Mouse (Mus musculus) myocyte (in vitro differentiated cells): Measurements from ENCODE around the gene Spata17.

Experiments used
- CEBPB ChIP-seq: IDR thresholded peaks from 2 replicates; pipeline ENCODE4 v1.6.1; 2011; ENCODE audit warnings: mild to moderate bottlenecking, moderate library complexity; ENCODE audit not compliant: poor library complexity, insufficient read depth, severe bottlenecking
- E2F4 ChIP-seq: IDR thresholded peaks from one replicate; pipeline ENCODE4 v1.6.1; 2011; ENCODE audit warnings: mild to moderate bottlenecking, control low read depth, moderate library complexity; ENCODE audit not compliant: insufficient read depth
- MAX ChIP-seq: IDR thresholded peaks from one replicate; pipeline ENCODE4 v1.6.1; 2011; ENCODE audit warnings: low read depth, mild to moderate bottlenecking, control low read depth
- MYOD1 ChIP-seq, 3 experiments: IDR thresholded peaks; one replicate each; pipeline ENCODE4 v1.6.1; 2011; ENCODE audit warnings: control low read depth in 2 of 3, low read depth in 2 of 3, mild to moderate bottlenecking in 2 of 3, moderate library complexity in 1 of 3; ENCODE audit not compliant: insufficient read length in 2 of 3, control insufficient read depth in 1 of 3
- MYOG ChIP-seq, 3 experiments: IDR thresholded peaks; one replicate each; pipeline ENCODE4 v1.6.1; 2011; ENCODE audit warnings: control low read depth in 2 of 3, low read depth in 2 of 3, mild to moderate bottlenecking in 2 of 3; ENCODE audit not compliant: insufficient read length in 2 of 3, control insufficient read depth in 1 of 3, insufficient read depth in 1 of 3
- POLR2A ChIP-seq: IDR thresholded peaks from one replicate; pipeline ENCODE4 v1.6.1; 2011; ENCODE audit warnings: low read depth, mild to moderate bottlenecking, control low read depth, moderate library complexity; ENCODE audit not compliant: insufficient read length
- POLR2AphosphoS2 ChIP-seq: IDR thresholded peaks from one replicate; pipeline ENCODE4 v1.6.1; 2011; ENCODE audit warnings: low read depth, control low read depth; ENCODE audit not compliant: insufficient read length
- SRF ChIP-seq: IDR thresholded peaks from one replicate; pipeline ENCODE4 v1.6.1; 2011; ENCODE audit warnings: low read depth; ENCODE audit not compliant: control insufficient read depth, insufficient read length
- TCF12 ChIP-seq: IDR thresholded peaks from one replicate; pipeline ENCODE4 v1.6.1; 2011; ENCODE audit warnings: mild to moderate bottlenecking, control low read depth; ENCODE audit not compliant: poor library complexity, insufficient read depth, severe bottlenecking
- TCF3 ChIP-seq: IDR thresholded peaks from one replicate; pipeline ENCODE4 v1.6.1; 2011; ENCODE audit warnings: low read depth, control low read depth; ENCODE audit not compliant: insufficient read length
- USF1 ChIP-seq: IDR thresholded peaks from one replicate; pipeline ENCODE4 v1.6.1; 2011; ENCODE audit warnings: low read depth, mild to moderate bottlenecking, control low read depth, moderate library complexity

DNA sequence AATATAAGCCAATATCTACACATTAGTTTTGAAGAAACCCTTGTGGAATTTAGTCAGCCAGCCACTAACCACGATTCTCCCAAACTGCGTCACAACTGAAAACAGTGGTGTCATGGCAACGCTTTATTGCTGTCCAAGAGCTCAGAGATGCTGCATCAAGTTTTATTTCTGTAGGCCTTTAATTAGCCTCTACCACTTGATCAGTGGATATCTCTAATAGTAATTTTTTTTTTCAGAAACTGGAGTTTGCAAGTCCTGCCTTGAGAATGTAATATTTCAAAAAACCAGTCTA, 138.3 kb downstream of the Spata17 start:
- TF ChIP-seq MAX (no peak), TCF12 (no peak), POLR2A (no peak), POLR2AphosphoS2 (no peak), E2F4 (no peak), USF1 (no peak), CEBPB (no peak), TCF3 (no peak), MYOD1 (IDR thresholded peaks at IDR 0.05; ENCODE audit: control insufficient read depth in 1 of 3, insufficient read length in 2 of 3, low read depth in 2 of 3) (no peak), SRF (no peak), MYOG (IDR thresholded peaks at IDR 0.05; ENCODE audit: control insufficient read depth in 1 of 3, insufficient read depth in 1 of 3, insufficient read length in 2 of 3, low read depth in 2 of 3) (no peak)
